Mouse (Mus musculus) midbrain, embryonic 16.5 days (tissue): ENCODE data around the gene Nipsnap1. TPM values are rescaled to one million over a fixed set of nuclear protein-coding genes. Genes with fewer than 3 reads are reported as not detected.

Experiments
- ATAC-seq: fragments of 200-750 bp; cut with Nextera tagmentation; 2 replicates; pipeline ENCODE4 v1.8.0; 2017; ENCODE audit warnings: moderate TSS enrichment
- H3K27ac ChIP-seq: fragments of 300-500 bp; sonication (generic); 2 replicates; pipeline ENCODE4 v1.5.1; 2014; ENCODE audit warnings: mild to moderate bottlenecking, low read length, mixed read lengths
- H3K27me3 ChIP-seq: fragments of 300-500 bp; sonication (generic); 2 replicates; pipeline ENCODE4 v1.6.1; 2014; ENCODE audit warnings: low read depth, low read length, mixed read lengths; ENCODE audit not compliant: control insufficient read depth, insufficient read depth
- H3K36me3 ChIP-seq: fragments of 300-500 bp; sonication (generic); 2 replicates; pipeline ENCODE4 v1.6.1; 2014; ENCODE audit warnings: mild to moderate bottlenecking, low read length, moderate library complexity, mixed read lengths; ENCODE audit not compliant: control insufficient read depth, insufficient read depth
- H3K4me1 ChIP-seq: fragments of 300-500 bp; sonication (generic); 2 replicates; pipeline ENCODE4 v1.6.1; 2014; ENCODE audit warnings: mild to moderate bottlenecking, low read length, mixed read lengths; ENCODE audit not compliant: control insufficient read depth, insufficient read depth
- H3K4me2 ChIP-seq: fragments of 300-500 bp; sonication (generic); 2 replicates; pipeline ENCODE4 v1.6.1; 2014; ENCODE audit warnings: mild to moderate bottlenecking, low read length, mixed read lengths
- H3K4me3 ChIP-seq: fragments of 300-500 bp; sonication (generic); 2 replicates; pipeline ENCODE4 v1.5.1; 2014; ENCODE audit warnings: low read depth, mild to moderate bottlenecking, low read length, moderate library complexity, mixed read lengths
- H3K9ac ChIP-seq: fragments of 300-500 bp; sonication (generic); 2 replicates; pipeline ENCODE4 v1.6.1; 2014; ENCODE audit warnings: low read depth, low read length, mixed read lengths
- H3K9me3 ChIP-seq: fragments of 300-500 bp; sonication (generic); replicated peaks from 2 replicates; pipeline ENCODE4 v1.6.1; 2014; ENCODE audit warnings: mild to moderate bottlenecking, low read length, mixed read lengths; ENCODE audit not compliant: control insufficient read depth, poor library complexity, severe bottlenecking
- WGBS: fragments of 180-500 bp; shearing (Covaris S2); extraction: QIAGEN DNeasy Blood & Tissue Kit; methylation state at CpG from one replicate; pipeline ENCODE4 v1.1.7; 2014; 5-methylcytosine and 5-hydroxymethylcytosine counted together
- polyA plus RNA-seq: library from polyadenylated mRNA; unstranded; fragments of >200 nt; fragmentation: Nextera tagmentation; extraction: Ambion mirVana; gene quantifications from 2 replicates; pipeline ENCODE4 v1.2.1, GENCODE M21; 2015

The Nipsnap1 gene
- polyA plus RNA-seq, 1 experiment from 2014 or later: 146 TPM

GRCm38 (mm10) chr11:4861816-4862604 lies 11.7 kb upstream of the Nipsnap1 start:
- H3K27me3 ChIP-seq: no peaks in the 10 kb centered on the region
- 50% methylated on average over 11 of the region's 11 CpGs for WGBS
- no peaks in the 10 kb centered on the region for H3K4me1 ChIP-seq
- no peak for ATAC-seq
- no peaks in the 10 kb centered on the region for H3K9me3 ChIP-seq
- H3K9ac ChIP-seq: no peak overlapping the region
- H3K36me3 ChIP-seq: no peaks in the 10 kb centered on the region
- no peak overlapping the region for H3K4me3 ChIP-seq
- H3K27ac ChIP-seq: no peak overlapping the region
- H3K4me2 ChIP-seq: no peak overlapping the region

DNA sequence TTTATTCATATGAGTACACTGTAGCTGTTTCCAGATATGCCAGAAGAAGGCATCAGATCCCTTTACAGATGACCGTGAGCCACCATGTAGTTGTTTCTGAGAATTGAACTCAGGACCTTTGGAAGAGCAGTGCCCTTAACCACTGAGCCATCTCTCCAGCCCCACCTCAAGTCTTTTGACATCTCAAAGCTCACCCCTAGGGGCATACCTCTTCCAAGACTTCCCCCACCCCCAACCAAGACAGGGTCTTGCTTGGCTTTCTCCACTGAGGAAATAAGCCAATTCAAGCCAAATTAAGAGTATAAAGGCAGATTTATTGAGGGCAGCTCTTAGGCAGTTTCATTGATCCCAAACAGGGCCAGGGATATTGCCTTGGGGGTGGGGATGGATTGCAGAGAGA lies 11.0 kb upstream of the Nipsnap1 start:
- H3K4me3 ChIP-seq: no peak overlapping the region
- no peak for ATAC-seq
- no peak overlapping the region for H3K9ac ChIP-seq
- H3K27ac ChIP-seq: no peak overlapping the region
- H3K9me3 ChIP-seq: no peaks in the 10 kb centered on the region
- H3K4me2 ChIP-seq: no peak overlapping the region
- H3K27me3 ChIP-seq: no peaks in the 10 kb centered on the region
- no peaks in the 10 kb centered on the region for H3K36me3 ChIP-seq
- H3K4me1 ChIP-seq: no peaks in the 10 kb centered on the region
- 91% methylated on average over 1 of the region's 1 CpGs for WGBS

- no peaks in the 10 kb centered on the region for H3K27me3 ChIP-seq
- no peaks in the 10 kb centered on the region for H3K4me1 ChIP-seq
- H3K27ac ChIP-seq: no peak overlapping the region
- 35% methylated on average over 10 of the region's 10 CpGs for WGBS
- no peak overlapping the region for H3K4me3 ChIP-seq
- H3K36me3 ChIP-seq: no peaks in the 10 kb centered on the region
- no peaks in the 10 kb centered on the region for H3K9me3 ChIP-seq
- no peak overlapping the region for H3K9ac ChIP-seq
- no peak overlapping the region for H3K4me2 ChIP-seq
- no peak for ATAC-seq
These were observed 8.0 kb upstream of the Nipsnap1 start for GRCm38 (mm10) chr11:4865645-4866251.

DNA sequence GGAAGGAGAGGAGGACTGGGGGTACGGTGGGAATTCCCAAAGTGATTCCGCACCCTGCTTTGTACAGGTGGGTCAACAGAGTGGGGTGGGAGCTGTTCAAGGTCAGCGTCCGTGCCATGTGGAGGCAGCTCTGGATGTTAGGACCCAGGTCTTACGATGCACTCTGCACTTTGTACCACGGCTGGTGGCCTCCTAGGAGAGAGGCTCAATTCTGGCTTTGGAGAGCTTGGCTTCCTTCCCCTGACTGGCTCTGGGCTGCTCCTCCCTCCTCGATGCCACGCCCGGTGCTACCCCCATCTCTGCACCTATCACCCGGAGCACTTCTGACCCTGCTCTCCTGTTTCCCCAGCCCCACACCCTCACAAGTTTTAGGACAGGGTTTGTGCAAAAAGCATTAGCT lies 800 bp downstream of the Nipsnap1 start:
- no peaks in the 10 kb centered on the region for H3K9me3 ChIP-seq
- WGBS: 4% methylated on average over 10 of the region's 10 CpGs
- H3K27ac ChIP-seq: peak overlapping the region; percentile 87
- H3K4me1 ChIP-seq: peaks cover 11% of the 10 kb centered on the region
- peak; percentile 50 for ATAC-seq
- peak overlapping the region; percentile 91 for H3K4me3 ChIP-seq
- 0 out of 2 replicates have a peak, but pooled peaks cover 2% of the 10 kb centered on the region for H3K36me3 ChIP-seq
- H3K27me3 ChIP-seq: no peaks in the 10 kb centered on the region
- peak overlapping the region; percentile 88 for H3K4me2 ChIP-seq
- peak overlapping the region; percentile 94 for H3K9ac ChIP-seq

GRCm38 (mm10) chr11:4881087-4881486 lies 7.3 kb downstream of the Nipsnap1 start:
- H3K27me3 ChIP-seq: no peaks in the 10 kb centered on the region
- no peak overlapping the region for H3K9ac ChIP-seq
- H3K4me3 ChIP-seq: no peak overlapping the region
- ATAC-seq: no peak
- no peaks in the 10 kb centered on the region for H3K4me1 ChIP-seq
- H3K9me3 ChIP-seq: no peaks in the 10 kb centered on the region
- no peak overlapping the region for H3K4me2 ChIP-seq
- H3K36me3 ChIP-seq: peaks cover 12% of the 10 kb centered on the region; the same call in 1 of the 2 replicates
- WGBS: 86% methylated on average over 4 of the region's 4 CpGs
- H3K27ac ChIP-seq: no peak overlapping the region

DNA sequence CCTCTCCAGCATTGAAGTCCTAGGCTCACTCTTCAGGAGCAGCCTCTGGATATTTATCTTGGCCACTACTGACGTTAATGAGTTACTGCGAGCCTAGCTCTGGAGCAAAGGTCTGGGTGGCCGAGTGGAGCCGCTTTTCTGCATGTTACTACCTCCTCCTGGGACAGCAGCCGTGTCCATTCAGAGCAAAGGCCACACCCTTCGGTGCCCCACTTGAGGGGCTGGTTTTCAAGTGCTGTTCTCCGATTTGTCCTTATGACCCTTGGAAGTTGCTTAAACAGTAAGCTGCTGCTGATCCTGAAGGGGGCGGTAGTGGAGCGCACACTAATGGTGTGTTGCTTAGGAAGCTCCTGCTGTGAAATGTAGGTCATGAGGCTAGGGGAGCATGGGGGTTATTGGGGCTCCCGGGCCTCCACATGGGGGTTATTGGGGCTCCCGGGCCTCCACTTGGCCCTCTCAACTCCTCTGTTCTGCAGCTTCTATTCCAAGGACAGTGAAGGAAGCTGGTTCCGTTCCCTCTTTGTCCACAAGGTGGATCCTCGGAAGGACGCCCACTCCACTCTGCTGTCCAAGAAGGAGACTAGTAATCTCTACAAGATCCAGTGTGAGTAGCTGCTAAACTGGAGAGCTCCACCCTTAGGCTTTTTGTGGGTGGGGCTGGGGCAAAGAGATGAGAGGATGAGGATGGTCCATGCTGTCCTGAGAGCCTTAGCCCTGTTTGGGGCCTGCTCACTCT lies 9.3 kb downstream of the Nipsnap1 start:
- H3K36me3 ChIP-seq: peaks cover 17% of the 10 kb centered on the region
- H3K4me2 ChIP-seq: no peak overlapping the region
- WGBS: 59% methylated on average over 14 of the region's 14 CpGs
- no peak overlapping the region for H3K4me3 ChIP-seq
- no peaks in the 10 kb centered on the region for H3K9me3 ChIP-seq
- ATAC-seq: no peak
- H3K4me1 ChIP-seq: no peaks in the 10 kb centered on the region
- H3K27ac ChIP-seq: no peak overlapping the region
- H3K27me3 ChIP-seq: no peaks in the 10 kb centered on the region
- H3K9ac ChIP-seq: no peak overlapping the region

DNA sequence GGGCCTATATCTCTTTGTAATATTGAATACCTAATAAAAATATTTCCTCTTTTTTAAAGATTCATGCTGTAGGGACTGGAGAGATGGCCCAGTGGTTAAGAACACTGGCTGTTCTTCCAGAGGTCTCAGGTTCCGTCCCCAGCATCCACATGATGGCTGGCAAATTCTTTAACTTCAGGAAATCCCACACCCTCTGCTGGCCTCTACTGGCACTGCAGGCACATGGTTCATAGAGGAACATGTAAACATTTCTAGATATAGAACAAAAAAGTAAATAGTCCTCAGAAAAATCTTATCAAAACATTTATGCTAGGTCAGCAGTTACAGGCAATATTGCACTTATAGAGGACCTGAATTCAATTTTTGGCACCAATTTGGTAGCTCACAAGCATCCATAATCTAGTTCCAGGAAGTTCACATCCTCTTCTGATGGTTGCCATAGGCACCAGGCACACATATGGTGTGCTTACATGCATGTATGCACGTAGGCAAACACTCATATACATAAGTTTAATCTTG lies 11.7 kb downstream of the Nipsnap1 start:
- ATAC-seq: no peak
- Histone ChIP-seq H3K27ac (no peak overlapping the region), H3K27me3 (no peaks in the 10 kb centered on the region), H3K9me3 (no peaks in the 10 kb centered on the region), H3K4me3 (no peak overlapping the region), H3K4me1 (no peaks in the 10 kb centered on the region), H3K36me3 (peaks cover 31% of the 10 kb centered on the region), H3K9ac (no peak overlapping the region), H3K4me2 (no peak overlapping the region)
- 61% methylated on average over 2 of the region's 2 CpGs for WGBS

DNA sequence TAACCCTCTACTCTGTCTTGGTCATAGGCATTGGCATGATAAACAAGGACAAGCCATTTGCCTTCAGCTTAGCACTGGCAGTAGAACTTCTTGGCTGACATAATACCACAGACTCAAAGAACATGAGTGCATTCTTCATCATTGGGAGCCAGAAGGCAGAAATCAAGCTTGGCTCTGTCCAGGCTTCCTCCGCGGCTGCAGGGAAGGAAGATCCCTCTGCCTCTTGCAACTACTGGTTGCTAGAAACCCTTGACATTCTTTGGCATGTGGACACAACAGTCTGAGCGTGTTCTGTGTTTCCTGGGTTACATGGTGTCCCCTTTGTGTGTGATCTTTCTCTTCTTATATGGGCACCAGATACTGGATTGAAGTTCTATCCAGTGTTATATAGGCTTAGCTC lies 13.2 kb downstream of the Nipsnap1 start:
- Histone ChIP-seq H3K9me3 (no peaks in the 10 kb centered on the region), H3K4me1 (no peaks in the 10 kb centered on the region), H3K36me3 (peaks cover 36% of the 10 kb centered on the region), H3K27ac (no peak overlapping the region), H3K4me3 (no peak overlapping the region), H3K4me2 (no peak overlapping the region), H3K9ac (no peak overlapping the region), H3K27me3 (no peaks in the 10 kb centered on the region)
- ATAC-seq: no peak
- WGBS: 97% methylated on average over 3 of the region's 3 CpGs
